Mouse (Mus musculus): ENCODE measurements at regions not wholly inside any gene's neighbourhood (a gene's known extent, or its start where the extent isn't known, plus 50 kb on each side); places are given as distances from the start of the nearest gene placed in this dataset.

DNA sequence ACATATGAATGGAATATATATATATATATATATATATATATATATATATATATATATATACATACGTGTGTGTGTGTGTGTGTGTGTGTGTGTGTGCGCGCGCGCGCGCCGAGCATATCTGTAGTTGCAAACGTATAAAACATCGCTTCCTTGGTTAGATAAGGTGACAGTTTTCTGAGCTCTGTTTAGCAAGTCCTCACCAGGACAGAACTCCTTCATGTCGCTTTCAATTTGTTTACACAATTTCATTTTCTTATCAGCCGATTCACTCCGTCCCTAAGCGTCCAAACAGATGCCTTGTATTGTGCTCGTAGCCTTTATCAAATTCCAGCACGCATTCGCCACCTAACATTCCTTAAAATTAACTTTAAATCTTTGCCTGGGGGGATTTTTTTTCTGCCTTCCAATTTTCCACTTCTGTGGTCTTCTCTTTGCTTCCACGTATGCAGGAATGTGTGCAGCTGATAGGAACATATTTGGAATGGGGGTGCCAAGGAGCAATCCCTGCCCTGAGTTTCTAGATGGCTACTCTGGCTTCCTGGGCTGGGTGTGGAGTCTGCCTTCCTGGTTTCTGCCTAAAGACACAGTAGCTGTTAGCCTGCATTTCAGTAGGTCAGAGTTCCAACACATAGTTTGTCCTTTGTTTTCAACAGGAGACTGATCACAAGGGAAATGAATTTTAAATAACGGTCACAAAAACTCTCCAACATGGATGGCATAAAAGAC lies 575.7 kb downstream of the Robo2 start:
- Histone ChIP-seq H3K36me3 (ENCODE audit: control insufficient read depth, insufficient read depth) (no peaks in the 10 kb centered on the region), H3K27ac (ENCODE audit: low read length) (no peak overlapping the region), H3K9ac (replicated peaks; ENCODE audit: low read depth, low read length) (no peak overlapping the region), H3K4me2 (ENCODE audit: low read length) (no peak overlapping the region), H3K9me3 (ENCODE audit: control insufficient read depth, low read length) (no peaks in the 10 kb centered on the region), H3K4me3 (replicated peaks; ENCODE audit: low read length) (no peak overlapping the region), H3K27me3 (replicated peaks; ENCODE audit: control insufficient read depth, insufficient read depth, low read length) (no peaks in the 10 kb centered on the region), H3K4me1 (replicated peaks; ENCODE audit: control insufficient read depth, insufficient read depth, low read length) (no peaks in the 10 kb centered on the region)
- no peak for ATAC-seq
- WGBS = 88% methylated on average over 19 of the region's 19 CpGs

DNA sequence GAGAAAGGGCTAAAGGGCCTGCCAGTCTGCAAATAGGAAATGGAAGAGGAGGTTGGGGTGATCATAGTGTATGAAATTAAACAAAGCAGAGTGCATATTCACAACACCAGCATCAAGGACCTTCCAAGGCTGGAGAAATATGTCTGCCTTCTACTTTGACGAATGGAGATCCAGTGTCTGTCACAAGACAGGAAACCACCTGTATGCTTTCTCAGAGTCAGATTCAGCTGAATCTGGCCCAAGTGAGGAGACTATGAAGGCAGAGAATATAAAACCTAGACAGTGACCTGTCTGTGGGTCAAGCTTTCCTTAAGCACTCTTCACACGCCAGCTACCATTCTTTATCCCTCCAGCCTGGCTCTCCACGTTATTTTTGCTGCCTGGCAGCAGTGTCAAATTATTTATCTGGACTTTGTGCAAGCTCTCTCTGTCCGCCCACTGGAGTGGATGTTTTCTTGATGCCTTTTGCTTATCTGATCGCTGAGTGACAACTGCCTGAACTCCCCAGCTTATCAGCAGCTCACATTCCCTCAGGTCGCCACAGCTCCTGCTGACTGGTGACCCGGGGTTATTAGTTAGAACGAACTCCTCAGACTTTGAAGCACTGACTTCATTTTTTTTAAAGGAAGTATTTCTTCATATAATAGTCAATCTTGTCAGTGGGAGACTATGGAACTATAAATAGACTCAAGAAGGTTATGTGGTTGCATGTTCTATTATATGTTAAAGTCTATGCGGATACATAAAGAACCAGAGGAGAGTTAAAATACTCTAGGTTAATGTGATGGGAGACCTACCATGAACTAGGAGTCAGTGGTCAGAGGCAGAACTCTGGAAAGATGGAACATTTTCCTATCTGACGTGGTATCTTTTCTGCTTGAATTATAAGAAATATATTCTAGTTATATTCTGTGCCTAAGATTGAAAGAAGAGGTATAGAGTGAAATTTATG lies 590.0 kb downstream of the Robo2 start:
- Histone ChIP-seq H3K27me3 (replicated peaks; ENCODE audit: control insufficient read depth, insufficient read depth, low read length) (no peaks in the 10 kb centered on the region), H3K4me2 (ENCODE audit: low read length) (no peak overlapping the region), H3K9me3 (ENCODE audit: control insufficient read depth, low read length) (no peaks in the 10 kb centered on the region), H3K36me3 (ENCODE audit: control insufficient read depth, insufficient read depth) (no peaks in the 10 kb centered on the region), H3K9ac (replicated peaks; ENCODE audit: low read depth, low read length) (no peak overlapping the region), H3K4me3 (replicated peaks; ENCODE audit: low read length) (no peak overlapping the region), H3K4me1 (replicated peaks; ENCODE audit: control insufficient read depth, insufficient read depth, low read length) (no peaks in the 10 kb centered on the region), H3K27ac (ENCODE audit: low read length) (no peak overlapping the region)
- ATAC-seq = no peak
- whole genome bisulfite sequencing = 77% methylated on average over 10 of the region's 10 CpGs

DNA sequence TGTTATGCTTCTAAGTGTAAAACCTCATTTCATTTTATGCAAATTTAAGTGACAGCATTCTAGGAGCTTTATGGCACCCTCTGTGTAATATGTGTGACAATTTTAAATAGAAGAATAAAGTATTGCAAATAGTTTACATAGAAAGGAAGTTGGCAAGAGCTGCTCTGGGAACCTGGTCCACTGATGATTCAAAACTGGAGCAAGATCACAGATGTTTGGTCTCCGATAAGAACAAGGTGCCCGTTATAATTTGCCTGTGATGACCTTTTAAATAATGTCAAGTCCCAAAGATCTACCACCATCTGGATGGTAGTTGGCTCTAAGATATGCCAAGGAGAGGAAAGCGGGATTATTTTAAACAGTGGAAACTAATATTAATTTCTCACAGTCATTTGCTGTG lies 607.1 kb downstream of the Robo2 start:
- Histone ChIP-seq H3K9me3 (ENCODE audit: control insufficient read depth, low read length) (no peaks in the 10 kb centered on the region), H3K4me1 (replicated peaks; ENCODE audit: control insufficient read depth, insufficient read depth, low read length) (no peaks in the 10 kb centered on the region), H3K9ac (replicated peaks; ENCODE audit: low read depth, low read length) (no peak overlapping the region), H3K27me3 (replicated peaks; ENCODE audit: control insufficient read depth, insufficient read depth, low read length) (no peaks in the 10 kb centered on the region), H3K4me3 (replicated peaks; ENCODE audit: low read length) (no peak overlapping the region), H3K4me2 (ENCODE audit: low read length) (no peak overlapping the region), H3K27ac (ENCODE audit: low read length) (no peak overlapping the region), H3K36me3 (ENCODE audit: control insufficient read depth, insufficient read depth) (no peaks in the 10 kb centered on the region)
- 89% methylated on average over 3 of the region's 3 CpGs for WGBS
- no peak for ATAC-seq

DNA sequence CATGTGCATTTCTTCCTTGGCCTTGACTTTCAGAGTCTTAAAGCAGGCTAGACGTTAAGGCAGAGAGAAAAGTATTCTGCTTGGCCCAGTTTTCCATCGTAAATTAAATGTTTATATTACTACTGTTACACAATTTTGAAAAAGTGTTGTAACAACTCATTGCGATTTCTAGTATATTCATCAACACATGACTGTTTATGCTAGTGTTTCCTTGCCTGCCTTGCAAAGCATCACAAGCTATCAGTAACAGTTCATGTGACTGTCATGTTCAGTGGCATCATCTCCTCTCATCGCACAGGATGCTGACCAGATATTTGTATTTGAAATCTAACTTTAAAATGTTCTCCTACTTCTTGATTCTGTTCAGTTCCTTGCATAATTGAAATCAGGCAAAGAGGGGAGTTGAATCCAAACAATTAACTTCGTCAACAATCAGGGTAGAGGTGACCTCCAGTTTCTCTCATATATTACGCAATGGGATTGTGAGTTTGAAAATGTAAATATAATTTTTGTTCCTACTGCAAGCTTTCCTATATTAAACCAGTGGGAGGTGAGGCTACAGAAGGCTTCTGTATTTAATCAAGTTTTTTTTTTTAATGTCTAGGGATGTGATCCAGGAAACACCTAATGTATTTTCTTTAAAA lies 615.0 kb downstream of the Robo2 start:
- no peak for ATAC-seq
- no peak overlapping the region for H3K9ac ChIP-seq (replicated peaks; ENCODE audit: low read depth, low read length)
- no peaks in the 10 kb centered on the region for H3K4me1 ChIP-seq (replicated peaks; ENCODE audit: control insufficient read depth, insufficient read depth, low read length)
- no peak overlapping the region for H3K27ac ChIP-seq (ENCODE audit: low read length)
- no peak overlapping the region for H3K4me2 ChIP-seq (ENCODE audit: low read length)
- no peaks in the 10 kb centered on the region for H3K27me3 ChIP-seq (replicated peaks; ENCODE audit: control insufficient read depth, insufficient read depth, low read length)
- no peaks in the 10 kb centered on the region for H3K9me3 ChIP-seq (ENCODE audit: control insufficient read depth, low read length)
- WGBS = 84% methylated on average over 6 of the region's 6 CpGs
- no peak overlapping the region for H3K4me3 ChIP-seq (replicated peaks; ENCODE audit: low read length)
- H3K36me3 ChIP-seq (ENCODE audit: control insufficient read depth, insufficient read depth) = no peaks in the 10 kb centered on the region

DNA sequence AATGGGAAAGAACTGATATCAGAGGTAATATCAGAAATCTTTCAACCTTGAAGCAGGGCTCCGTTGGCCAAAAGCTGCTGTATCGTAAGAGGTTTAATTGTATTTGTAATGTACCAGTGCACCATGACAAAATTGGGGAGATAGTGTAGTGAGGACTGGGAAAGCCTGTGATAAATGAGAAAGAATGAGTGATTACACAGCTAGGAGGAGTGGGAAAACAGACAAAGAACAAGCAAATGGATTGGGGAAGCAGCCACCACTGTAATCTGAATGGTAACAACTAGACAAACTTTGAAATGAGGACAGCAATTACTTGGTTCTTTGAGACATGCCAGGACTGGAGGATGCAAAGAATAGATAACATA lies 626.6 kb downstream of the Robo2 start:
- WGBS = 80% methylated on average over 2 of the region's 2 CpGs
- no peaks in the 10 kb centered on the region for H3K36me3 ChIP-seq (ENCODE audit: control insufficient read depth, insufficient read depth)
- H3K9ac ChIP-seq (replicated peaks; ENCODE audit: low read depth, low read length) = no peak overlapping the region
- ATAC-seq = peak; percentile 12; the same call in 1 of the 2 replicates
- H3K27me3 ChIP-seq (replicated peaks; ENCODE audit: control insufficient read depth, insufficient read depth, low read length) = no peaks in the 10 kb centered on the region
- H3K4me3 ChIP-seq (replicated peaks; ENCODE audit: low read length) = no peak overlapping the region
- H3K27ac ChIP-seq (ENCODE audit: low read length) = peak overlapping the region; percentile 67
- no peaks in the 10 kb centered on the region for H3K9me3 ChIP-seq (ENCODE audit: control insufficient read depth, low read length)
- peaks cover 8% of the 10 kb centered on the region for H3K4me1 ChIP-seq (replicated peaks; ENCODE audit: control insufficient read depth, insufficient read depth, low read length)
- H3K4me2 ChIP-seq (ENCODE audit: low read length) = no peak overlapping the region

DNA sequence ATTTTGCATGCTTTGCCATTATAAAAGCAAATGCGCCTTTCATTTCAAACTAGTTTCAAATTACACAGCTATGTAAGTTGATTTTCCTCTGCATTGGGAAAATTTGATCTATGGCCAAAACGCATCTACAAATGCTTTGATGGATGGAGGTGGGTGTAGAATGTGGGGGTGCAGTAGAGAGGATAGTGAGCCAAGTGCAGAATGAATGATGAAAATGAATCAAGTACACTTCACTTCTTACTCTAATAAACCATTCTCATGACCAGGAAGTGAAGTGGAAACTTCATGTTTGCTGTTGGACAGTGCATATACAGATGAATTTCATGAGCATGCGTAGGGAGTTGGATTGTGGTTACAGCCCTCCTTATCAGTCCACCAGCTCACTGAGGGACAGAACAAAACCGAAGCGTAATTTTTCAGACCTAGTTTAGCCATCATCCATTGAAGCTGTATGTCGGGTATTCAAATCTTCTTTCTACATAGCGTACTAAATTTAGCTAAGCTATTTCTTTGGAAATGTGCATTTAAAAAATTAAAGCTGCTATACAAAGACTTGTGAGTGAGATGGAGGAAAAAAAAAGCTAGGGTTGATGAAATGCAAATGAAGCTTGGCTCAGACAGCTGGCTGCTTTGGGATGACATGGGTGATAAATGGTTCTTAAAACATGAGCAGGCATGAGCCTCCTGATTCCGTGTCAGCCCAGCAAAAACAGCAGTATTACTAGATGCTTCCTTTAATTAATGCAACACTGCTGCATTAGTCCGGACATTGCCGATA lies 627.1 kb downstream of the Robo2 start:
- H3K4me1 ChIP-seq (replicated peaks; ENCODE audit: control insufficient read depth, insufficient read depth, low read length) = peaks cover 8% of the 10 kb centered on the region
- H3K27me3 ChIP-seq (replicated peaks; ENCODE audit: control insufficient read depth, insufficient read depth, low read length) = no peaks in the 10 kb centered on the region
- H3K9me3 ChIP-seq (ENCODE audit: control insufficient read depth, low read length) = no peaks in the 10 kb centered on the region
- no peak overlapping the region for H3K4me3 ChIP-seq (replicated peaks; ENCODE audit: low read length)
- peak overlapping the region; percentile 67 for H3K27ac ChIP-seq (ENCODE audit: low read length)
- no peak overlapping the region for H3K4me2 ChIP-seq (ENCODE audit: low read length)
- no peak overlapping the region for H3K9ac ChIP-seq (replicated peaks; ENCODE audit: low read depth, low read length)
- ATAC-seq = peak; percentile 59
- WGBS = 74% methylated on average over 10 of the region's 10 CpGs
- no peaks in the 10 kb centered on the region for H3K36me3 ChIP-seq (ENCODE audit: control insufficient read depth, insufficient read depth)

DNA sequence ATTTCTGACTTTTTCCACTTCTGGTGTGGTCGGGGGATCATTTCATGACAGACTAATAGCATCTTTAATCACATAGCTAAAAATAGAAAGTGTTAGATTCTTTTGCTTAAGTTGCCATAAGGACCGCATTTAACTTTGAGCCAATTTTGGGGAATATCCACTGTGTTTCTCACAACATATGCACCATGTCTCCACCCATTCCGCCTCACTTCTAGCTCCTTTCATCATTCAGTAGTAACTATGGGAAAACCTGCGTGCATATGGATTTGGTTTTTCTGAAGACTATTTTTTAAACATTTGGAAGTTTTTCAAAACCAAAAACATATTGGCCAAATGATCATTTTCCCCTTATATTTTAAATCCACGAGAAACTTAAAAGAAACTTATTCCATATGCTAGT lies 639.2 kb downstream of the Robo2 start:
- ATAC-seq = no peak
- H3K9me3 ChIP-seq (ENCODE audit: control insufficient read depth, low read length) = no peaks in the 10 kb centered on the region

DNA sequence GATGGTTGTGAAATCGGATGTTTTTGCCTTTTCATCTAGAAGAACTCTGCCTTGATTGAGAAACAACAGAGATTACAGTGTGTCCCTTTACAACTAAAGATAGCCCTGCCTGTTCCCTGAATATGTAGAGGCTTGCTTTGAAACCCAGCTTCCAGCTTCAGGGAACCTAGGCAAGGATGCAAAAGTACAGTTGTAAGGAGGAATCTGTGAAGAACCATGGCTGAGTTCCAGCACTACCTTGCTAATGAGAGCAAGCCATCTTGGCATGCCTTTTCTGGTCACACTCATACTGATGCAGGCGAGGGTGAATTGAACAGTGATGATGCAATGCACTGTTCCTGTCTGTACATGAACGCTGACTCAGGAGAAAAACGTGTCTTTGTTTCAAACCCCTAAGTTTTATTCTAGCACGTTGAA lies 641.2 kb downstream of the Robo2 start:
- 41% methylated on average over 5 of the region's 5 CpGs for WGBS
- ATAC-seq = no peak; the same call in 1 of the 2 replicates
- Histone ChIP-seq H3K4me3 (replicated peaks; ENCODE audit: low read length) (no peak overlapping the region), H3K4me2 (ENCODE audit: low read length) (no peak overlapping the region), H3K27me3 (replicated peaks; ENCODE audit: control insufficient read depth, insufficient read depth, low read length) (no peaks in the 10 kb centered on the region), H3K9me3 (ENCODE audit: control insufficient read depth, low read length) (no peaks in the 10 kb centered on the region), H3K36me3 (ENCODE audit: control insufficient read depth, insufficient read depth) (no peaks in the 10 kb centered on the region), H3K4me1 (replicated peaks; ENCODE audit: control insufficient read depth, insufficient read depth, low read length) (0 out of 2 replicates have a peak, but pooled peaks cover 3% of the 10 kb centered on the region), H3K27ac (ENCODE audit: low read length) (no peak overlapping the region), H3K9ac (replicated peaks; ENCODE audit: low read depth, low read length) (no peak overlapping the region)

More for the DNA sequence above, 639.2 kb downstream of the Robo2 start:
- Histone ChIP-seq H3K36me3 (ENCODE audit: control insufficient read depth, insufficient read depth) (no peaks in the 10 kb centered on the region), H3K4me1 (replicated peaks; ENCODE audit: control insufficient read depth, insufficient read depth, low read length) (0 out of 2 replicates have a peak, but pooled peaks cover 3% of the 10 kb centered on the region), H3K27me3 (replicated peaks; ENCODE audit: control insufficient read depth, insufficient read depth, low read length) (no peaks in the 10 kb centered on the region), H3K4me3 (replicated peaks; ENCODE audit: low read length) (no peak overlapping the region), H3K27ac (ENCODE audit: low read length) (no peak overlapping the region), H3K4me2 (ENCODE audit: low read length) (no peak overlapping the region), H3K9ac (replicated peaks; ENCODE audit: low read depth, low read length) (no peak overlapping the region)
- WGBS = 66% methylated on average over 5 of the region's 5 CpGs
